Mouse (Mus musculus) thymus, adult 18-20 months (tissue): ENCODE data around the gene Nudt22.
"Not testable (repeated sequence)": the region's sequence is repeated elsewhere in the genome, so short reads cannot be mapped to it uniquely, and the experiment has no call there.

Experiments used
- DNase-seq, 2 experiments: peaks; one replicate each; pipeline ENCODE4 v3.0.0; 2022; ENCODE audit warnings: mixed read lengths in 2 of 2

The Nudt22 gene

DNA sequence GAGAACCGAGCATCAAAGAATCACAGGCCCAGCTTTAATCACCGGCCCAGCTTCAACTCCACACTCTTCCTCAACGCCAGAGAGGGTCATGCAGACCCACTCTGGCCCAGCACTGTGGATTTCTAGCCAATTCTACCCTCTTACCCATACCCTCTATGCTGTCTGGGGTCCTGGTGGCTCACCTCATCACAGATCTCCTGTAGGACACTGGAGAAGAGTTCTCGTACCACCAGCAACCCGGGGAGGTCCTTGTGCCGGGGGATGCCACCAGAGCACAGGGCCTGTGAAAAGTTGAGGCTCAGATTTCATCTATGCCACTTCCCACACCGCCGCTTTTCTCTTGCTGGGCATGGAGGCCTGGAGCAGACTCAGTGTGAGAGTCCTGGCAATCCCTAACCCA is 1.4 kb downstream of the Nudt22 start:
- no peak for DNase-seq

GRCm38 (mm10) chr19:6994002-6994401 is 1.9 kb downstream of the Nudt22 start:
- no peak for DNase-seq

DNA sequence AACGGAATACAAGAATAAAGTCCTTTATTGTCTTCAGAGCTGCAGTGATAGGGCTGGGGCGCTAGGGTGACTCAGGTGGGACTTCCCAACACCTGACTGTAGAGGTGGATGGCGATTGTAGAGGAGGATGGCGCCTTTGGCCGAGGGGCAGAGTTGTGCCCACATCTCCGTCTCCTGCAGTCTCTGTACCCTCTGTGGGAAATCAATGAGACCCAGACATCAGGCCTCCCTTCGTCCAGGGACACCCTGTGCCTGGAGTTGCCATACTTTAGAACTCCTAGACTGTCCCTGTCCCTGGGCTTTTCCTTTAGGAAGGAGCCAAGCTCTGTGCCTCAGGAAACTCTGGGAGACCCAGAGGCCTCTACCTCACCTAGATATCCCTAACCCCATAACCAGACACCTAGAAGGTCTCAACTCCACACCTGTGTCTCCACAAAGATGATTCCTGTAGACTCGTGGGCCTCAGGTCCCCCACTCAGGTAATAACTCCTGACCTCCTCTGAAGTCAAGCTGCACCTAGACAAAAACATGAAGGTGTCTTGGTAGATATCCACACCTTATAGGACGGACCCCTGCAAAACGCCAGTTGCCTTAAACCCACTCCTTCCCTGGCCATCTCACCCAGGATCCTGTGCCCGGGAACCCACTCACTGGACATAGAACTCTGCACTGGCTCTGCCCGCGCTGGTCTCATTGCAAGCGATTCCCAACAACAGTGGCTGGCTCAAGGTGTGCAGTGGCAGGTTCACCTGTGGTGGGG is 2.7 kb downstream of the Nudt22 start:
- no peak for DNase-seq

DNA sequence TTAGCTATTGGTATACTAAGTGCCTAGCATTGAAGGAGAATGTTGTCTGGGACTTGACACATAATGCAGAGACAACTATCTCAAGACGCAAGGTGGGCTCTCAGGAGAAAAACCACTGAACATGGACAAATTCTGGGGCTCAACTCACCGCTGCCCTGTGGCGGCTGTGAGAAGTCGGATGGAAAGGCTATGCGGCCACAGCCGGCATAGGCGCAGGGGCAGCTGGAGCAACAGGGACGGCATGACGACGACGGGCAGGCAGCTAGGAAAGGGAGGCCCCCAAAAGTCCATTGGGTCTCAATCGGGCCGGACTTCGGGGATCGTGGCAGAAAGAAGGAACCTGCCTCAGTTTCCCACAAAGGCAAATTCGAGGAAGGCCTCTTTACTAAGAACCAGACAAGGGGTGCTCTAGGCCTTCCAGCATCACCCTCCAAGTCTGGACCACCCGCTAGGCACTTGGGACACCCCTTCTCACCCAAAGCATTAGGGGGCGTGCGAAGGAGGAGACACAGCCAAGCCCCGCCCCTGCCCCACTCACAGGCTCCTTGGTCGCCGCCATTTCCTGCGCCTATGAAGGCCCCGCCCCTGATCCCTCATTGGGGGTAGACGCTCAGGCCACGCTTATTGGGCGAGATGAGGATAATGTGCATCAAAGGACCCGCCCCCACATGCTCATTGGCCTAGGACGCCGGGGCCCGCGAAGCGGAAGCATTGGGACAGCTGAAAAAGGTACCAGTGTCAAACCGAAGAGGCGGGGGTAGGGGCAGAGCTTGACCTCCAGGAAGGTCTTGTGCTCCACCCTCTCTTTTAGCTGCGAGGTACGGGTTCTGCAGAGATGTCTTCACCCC is 3.7 kb downstream of the Nudt22 start, which contains the start of gene Dnajc4:
Gene Dnajc4, minus strand, starts transcription at position 562 of the 848 bp plus-strand sequence.
- peak; percentile 97 to 99 for DNase-seq

DNA sequence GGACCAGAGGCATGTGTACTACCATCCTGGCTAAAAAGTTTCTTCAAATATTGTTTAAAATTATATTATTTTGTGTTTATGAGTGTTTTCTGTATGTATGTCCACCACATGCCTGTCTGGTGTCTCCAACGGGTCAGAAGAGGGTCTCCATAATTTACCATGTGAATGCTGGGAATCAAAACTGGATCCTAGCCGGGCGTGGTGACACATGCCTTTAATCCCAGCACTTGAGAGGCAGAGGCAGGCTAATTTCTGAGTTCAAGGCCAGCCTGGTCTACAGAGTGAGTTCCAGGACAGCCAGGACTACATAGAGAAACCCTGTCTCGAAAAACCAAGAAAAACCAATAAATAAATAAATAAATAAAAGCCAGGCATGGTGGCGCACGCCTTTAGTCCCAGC is 4.8 kb downstream of the Nudt22 start:
- not testable (repeated sequence) for DNase-seq

GRCm38 (mm10) chr19:6990712-6991111 is 5.2 kb downstream of the Nudt22 start:
- no peak for DNase-seq

DNA sequence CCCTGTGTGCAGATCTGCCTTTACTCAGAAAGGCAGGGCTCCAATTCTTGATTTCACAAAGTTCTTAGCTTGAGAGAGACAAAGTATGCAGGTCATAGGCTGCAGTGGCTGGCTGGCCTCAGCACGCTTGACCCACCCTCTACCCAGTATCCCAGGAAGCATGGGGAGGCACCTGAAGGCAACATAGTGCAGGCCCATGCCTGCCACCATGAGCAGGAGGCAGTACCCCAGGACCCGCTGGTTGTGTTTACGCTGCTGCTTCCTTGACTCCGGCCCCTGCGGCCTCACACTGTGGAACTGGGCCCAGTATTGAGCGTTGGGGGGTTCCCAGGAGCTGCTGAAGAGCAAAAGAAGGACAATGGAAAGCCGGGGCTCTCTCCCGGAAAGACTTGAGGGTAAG is 6.7 kb downstream of the Nudt22 start:
- no peak for DNase-seq

DNA sequence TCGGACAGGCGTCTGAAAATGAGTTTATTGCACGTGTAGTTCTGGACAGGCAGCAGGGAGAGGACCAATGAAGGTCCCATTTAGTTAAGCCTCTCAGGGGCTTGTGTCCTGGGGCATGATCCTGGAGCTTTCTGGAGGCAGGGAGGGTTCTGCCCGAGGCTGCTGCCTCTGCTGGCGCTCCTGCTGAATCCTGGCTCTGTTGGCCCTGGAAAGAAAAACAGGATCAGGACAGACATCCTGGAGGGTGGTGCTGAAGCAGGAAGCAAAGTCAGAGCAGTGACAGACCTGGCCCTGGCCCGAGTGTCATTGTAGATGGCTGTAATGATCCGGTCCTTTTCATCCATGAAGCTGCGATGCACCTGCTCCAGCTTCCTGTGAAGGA is 8.0 kb downstream of the Nudt22 start:
- DNase-seq, result no peak

GRCm38 (mm10) chr19:6987061-6987903 is 8.6 kb downstream of the Nudt22 start, which contains the start of gene Vegfb:
TSS of gene Vegfb (minus strand) at chr19:6987651.
- DNase-seq, result peak; percentile 67 to 68

- DNase-seq, result no peak
These were observed 9.8 kb downstream of the Nudt22 start for GRCm38 (mm10) chr19:6985951-6986708.

DNA sequence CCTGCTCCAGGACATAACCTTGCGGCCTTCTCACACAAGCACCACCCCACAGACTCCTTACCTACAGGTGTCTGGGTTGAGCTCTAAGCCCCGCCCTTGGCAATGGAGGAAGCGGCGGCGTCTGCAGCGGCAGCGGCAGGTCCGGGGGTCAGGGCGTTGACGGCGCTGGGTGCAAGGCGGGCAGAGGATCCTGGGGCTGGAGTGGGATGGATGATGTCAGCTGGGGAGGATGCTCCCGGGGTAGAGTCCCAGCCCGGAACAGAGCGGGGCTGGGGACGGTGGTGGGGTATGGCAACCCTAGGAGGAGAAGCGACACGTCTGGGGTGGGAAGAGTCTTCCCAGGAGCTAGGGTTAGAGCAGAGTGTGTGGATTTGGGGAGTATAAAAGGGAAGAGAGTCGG is 10.6 kb downstream of the Nudt22 start:
- no peak for DNase-seq

DNA sequence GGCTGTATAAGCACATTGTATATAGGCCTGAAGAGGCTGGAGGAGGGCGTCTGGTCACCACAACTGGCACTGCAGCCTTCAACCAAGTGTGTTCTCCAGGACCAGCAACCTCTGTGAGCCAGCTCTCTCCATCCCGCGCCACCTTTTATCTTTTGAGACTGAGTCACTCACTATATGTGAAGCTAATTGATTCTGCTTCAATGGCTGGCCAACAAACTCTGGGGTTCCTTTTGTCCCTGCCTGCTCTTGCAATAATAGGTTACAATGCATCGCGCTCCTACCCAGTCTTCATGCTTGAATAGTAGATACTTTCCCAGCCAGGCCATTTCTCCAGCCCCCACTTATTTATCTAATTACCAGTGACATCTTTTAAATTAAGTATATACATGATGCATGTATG is 12.3 kb downstream of the Nudt22 start:
- no peak for DNase-seq

GRCm38 (mm10) chr19:6981465-6981864 is 14.5 kb downstream of the Nudt22 start:
- DNase-seq, result no peak

DNA sequence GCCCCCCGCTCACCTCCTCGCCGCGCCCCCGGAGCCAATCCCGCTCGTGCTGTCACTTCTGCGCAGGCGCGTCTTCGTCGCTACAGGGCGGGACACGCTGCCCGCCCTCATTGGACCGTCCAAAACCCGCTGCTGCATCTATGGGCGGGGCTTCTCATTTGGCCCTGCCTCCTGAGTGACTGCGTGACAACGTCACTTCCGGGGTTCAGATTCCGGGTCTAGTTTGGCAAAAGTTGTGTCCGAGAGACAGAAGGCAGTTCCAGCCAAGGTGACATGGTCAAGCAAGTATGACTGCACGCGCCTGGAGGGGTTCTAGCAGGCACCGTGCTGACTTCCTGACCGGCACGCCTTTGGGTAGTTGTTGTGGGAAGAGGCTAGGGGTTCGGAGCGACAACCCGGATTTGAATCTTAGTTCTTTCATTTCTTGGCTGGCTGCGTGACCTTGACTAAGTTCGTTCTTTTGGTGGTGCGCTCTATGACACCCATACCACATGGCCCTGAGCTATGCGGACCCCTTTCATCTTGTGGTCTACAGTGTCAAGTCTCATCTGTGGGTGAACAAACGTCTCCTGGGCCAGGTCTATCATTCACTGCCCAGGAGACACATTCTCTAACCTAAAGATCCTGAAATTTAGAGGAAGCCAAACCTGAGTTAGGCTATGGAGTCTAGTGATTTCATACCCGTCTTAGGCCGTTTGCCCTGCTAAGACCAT is 15.4 kb downstream of the Nudt22 start, which contains the start of gene Fkbp2:
Gene Fkbp2, minus strand, starts transcription at position 121 of the 713 bp plus-strand sequence.
- DNase-seq, result peak; percentile 97 to 99

DNA sequence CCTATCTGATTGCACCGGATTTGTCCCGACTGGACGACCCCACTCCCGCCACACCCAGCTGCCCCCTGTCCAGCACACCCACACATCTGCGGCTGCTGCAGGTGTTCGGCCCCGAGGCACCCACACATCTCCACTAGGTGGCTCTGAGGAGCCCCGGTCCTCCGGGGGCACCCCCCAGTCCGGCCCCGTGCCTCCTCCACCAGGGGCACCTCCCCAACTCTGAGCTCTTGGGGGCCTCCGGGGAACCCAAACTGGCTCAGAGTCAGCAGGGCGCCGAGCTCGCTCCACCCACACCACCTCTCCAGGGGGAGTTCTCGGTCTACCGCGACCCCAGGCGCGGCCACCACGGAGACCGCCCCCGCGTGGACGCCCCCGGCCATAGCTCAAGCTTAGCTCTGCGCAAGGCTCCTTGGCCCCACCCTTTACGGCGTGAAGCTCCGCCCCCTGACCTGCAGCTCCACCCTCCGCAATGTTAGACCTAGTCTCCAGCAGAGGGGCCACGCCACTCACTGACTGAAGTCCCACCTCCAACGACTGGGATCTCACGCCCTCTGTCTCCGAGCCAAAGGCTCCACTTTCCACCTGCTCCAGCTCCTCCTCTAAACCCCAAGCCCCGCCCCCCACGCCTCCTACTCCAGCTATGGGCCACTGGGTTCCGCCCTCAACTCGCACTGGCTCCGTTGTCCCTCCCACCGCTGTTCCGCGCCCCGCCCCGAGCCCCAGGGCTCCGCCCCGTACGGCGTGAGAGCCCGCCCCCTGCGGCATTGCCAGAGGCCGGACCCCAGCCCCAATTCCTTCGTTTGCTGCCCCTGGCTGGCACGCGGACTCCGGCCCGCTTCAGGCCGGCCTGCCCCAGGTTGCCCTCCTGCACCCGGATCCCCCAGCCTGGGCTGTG is 16.2 kb downstream of the Nudt22 start:
- peak; percentile 99 for DNase-seq

DNA sequence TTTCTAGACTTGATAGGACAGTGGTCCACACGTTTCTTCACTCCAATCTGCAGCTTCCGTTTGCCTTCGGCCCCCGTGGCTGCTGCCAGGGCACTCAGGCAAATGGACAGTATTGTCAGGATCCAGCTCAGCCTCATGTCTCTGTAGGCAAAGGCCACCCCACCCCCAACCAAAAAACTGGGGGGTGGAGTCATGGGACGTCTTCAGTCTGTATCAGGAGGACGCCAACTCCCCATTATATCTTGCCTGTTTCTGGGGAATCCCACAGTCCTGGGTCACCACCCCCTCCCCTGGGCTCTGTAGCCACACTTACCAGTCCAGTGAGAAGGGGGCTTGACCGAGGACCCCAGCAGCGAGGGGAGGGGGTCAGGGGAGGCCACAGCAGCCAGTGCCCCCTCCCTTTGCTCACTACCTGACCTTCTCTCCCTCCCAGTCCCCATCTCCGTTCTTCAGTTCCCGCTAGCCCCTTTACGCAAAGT is 16.9 kb downstream of the Nudt22 start:
- peak; percentile 49 to 70 for DNase-seq

DNA sequence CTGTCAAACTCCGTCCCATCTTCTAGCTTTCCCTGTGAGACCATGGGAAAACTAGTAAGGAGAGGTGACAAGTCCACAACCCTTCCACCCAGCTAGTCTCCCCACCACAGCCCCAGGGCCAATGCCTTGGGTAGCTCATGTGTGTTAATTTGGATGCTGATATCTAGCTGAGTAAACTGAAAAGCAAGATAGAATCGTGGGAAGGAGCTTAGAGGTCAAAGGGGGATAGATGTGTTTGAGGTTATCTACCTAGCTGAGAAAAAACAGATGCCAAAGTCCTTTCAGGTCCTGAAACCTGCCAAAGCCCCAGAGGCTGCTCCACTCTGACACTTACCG is 17.3 kb downstream of the Nudt22 start:
- DNase-seq, result no peak

GRCm38 (mm10) chr19:6977759-6978638 is 17.9 kb downstream of the Nudt22 start:
- DNase-seq, result no peak
